Mouse (Mus musculus) brain, embryonic 18.5 days (tissue): Measurements from ENCODE around the gene Srpk2.
"Not testable (repeated sequence)": the region's sequence is repeated elsewhere in the genome, so short reads cannot be mapped to it uniquely, and the experiment has no call there.

Source experiments
- DNase-seq: peaks from one replicate; pipeline ENCODE4 v3.0.0-alpha.2; 2012; ENCODE audit warnings: low read depth, low spot score

The Srpk2 gene

GRCm38 (mm10) chr5:23684517-23684916 lies at the start of gene Srpk2:
Srpk2 (minus strand) TSS chr5:23684617.
- DNase-seq: no peak

- DNase-seq: no peak
Measured at GRCm38 (mm10) chr5:23721956-23722355, 37.5 kb upstream of the Srpk2 start.

- DNase-seq: no peak
Measured at GRCm38 (mm10) chr5:23718881-23719328, 34.5 kb upstream of the Srpk2 start.

GRCm38 (mm10) chr5:23718182-23718534 lies 33.7 kb upstream of the Srpk2 start:
- DNase-seq: no peak

- DNase-seq: no peak
Measured at GRCm38 (mm10) chr5:23717469-23718181, 33.2 kb upstream of the Srpk2 start.

- DNase-seq: no peak
Measured at GRCm38 (mm10) chr5:23713401-23714335, 29.3 kb upstream of the Srpk2 start.

GRCm38 (mm10) chr5:23712130-23713001 lies 27.9 kb upstream of the Srpk2 start:
- no peak for DNase-seq

GRCm38 (mm10) chr5:23711671-23712129 lies 27.3 kb upstream of the Srpk2 start:
- not testable (repeated sequence) for DNase-seq

GRCm38 (mm10) chr5:23711244-23711643 lies 26.8 kb upstream of the Srpk2 start:
- DNase-seq: no peak

GRCm38 (mm10) chr5:23709661-23710060 lies 25.2 kb upstream of the Srpk2 start:
- no peak for DNase-seq

GRCm38 (mm10) chr5:23706601-23707597 lies 22.5 kb upstream of the Srpk2 start:
- not testable (repeated sequence) for DNase-seq

- DNase-seq: no peak
Measured at GRCm38 (mm10) chr5:23697457-23697856, 13.0 kb upstream of the Srpk2 start.

- no peak for DNase-seq
Measured at GRCm38 (mm10) chr5:23683431-23683830, 986 bp downstream of the Srpk2 start.

- no peak for DNase-seq
Measured at GRCm38 (mm10) chr5:23679006-23679405, 5.4 kb downstream of the Srpk2 start.

- no peak for DNase-seq
Measured at GRCm38 (mm10) chr5:23677883-23678282, 6.5 kb downstream of the Srpk2 start.

GRCm38 (mm10) chr5:23677072-23677453 lies 7.4 kb downstream of the Srpk2 start:
- no peak for DNase-seq

GRCm38 (mm10) chr5:23676156-23677071 lies 8.0 kb downstream of the Srpk2 start:
- peak; percentile 24 for DNase-seq

- peak; percentile 50 for DNase-seq
Measured at GRCm38 (mm10) chr5:23675499-23676155, 8.8 kb downstream of the Srpk2 start.
